Mouse (Mus musculus): ENCODE measurements around the gene Lcmt1.

GRCm38 (mm10) chr7:123465692-123466387 lies 96.3 kb downstream of the Lcmt1 start:
- TF ChIP-seq SMC3 (IDR thresholded peaks at IDR 0.05; ENCODE audit: low read depth, low read length) (peak; percentile 94), TCF12 (IDR thresholded peaks at IDR 0.05; ENCODE audit: low read depth, low read length) (no peak), JUND (conservative IDR thresholded peaks at IDR 0.05; ENCODE audit: low read depth, low read length) (peak; percentile 39; the same call in 1 of the 2 replicates), CHD1 (IDR thresholded peaks at IDR 0.05; ENCODE audit: low read depth, low read length) (no peak), GABPA (IDR thresholded peaks at IDR 0.05; ENCODE audit: insufficient replicate concordance, low read depth, low read length) (no peak), POLR2A (IDR thresholded peaks at IDR 0.05; ENCODE audit: low read depth, low read length) (no peak), MAX (IDR thresholded peaks at IDR 0.05; ENCODE audit: low read length) (no peak)
